Mouse (Mus musculus): ENCODE measurements around the gene Ugt2b36.
"Not testable (repeated sequence)": the region's sequence is repeated elsewhere in the genome, so short reads cannot be mapped to it uniquely, and the experiment has no call there.

Ugt2b36 gene

GRCm38 (mm10) chr5:87092346-87093027, at the start of gene Ugt2b36:
Gene Ugt2b36, minus strand, starts transcription at chr5:87092555.
- no peak for DNase-seq

GRCm38 (mm10) chr5:87140196-87140595, 47.8 kb upstream of the Ugt2b36 start, which contains the start of gene Ugt2b5:
Gene Ugt2b5, minus strand, starts transcription at chr5:87140318.
- DNase-seq = not testable (repeated sequence)

GRCm38 (mm10) chr5:87103697-87104096, 11.3 kb upstream of the Ugt2b36 start:
- not testable (repeated sequence) for DNase-seq

GRCm38 (mm10) chr5:87091111-87091510, 1.2 kb downstream of the Ugt2b36 start:
- DNase-seq = no peak

- DNase-seq = no peak
These were observed 3.1 kb downstream of the Ugt2b36 start for GRCm38 (mm10) chr5:87089264-87089663.

GRCm38 (mm10) chr5:87086269-87086668, 6.1 kb downstream of the Ugt2b36 start:
- no peak for DNase-seq

GRCm38 (mm10) chr5:87030624-87031023, 61.7 kb downstream of the Ugt2b36 start:
- DNase-seq = no peak

GRCm38 (mm10) chr5:87027359-87027758, 65.0 kb downstream of the Ugt2b36 start:
- no peak for DNase-seq
